Mouse (Mus musculus) spleen, postnatal 10 days (tissue): ENCODE measurements around the gene Dcbld2.

Source experiments
- DNase-seq, 2 experiments: peaks; one replicate each; pipeline ENCODE4 v3.0.0; 2021 to 2022; ENCODE audit warnings: low spot score in 2 of 2

Dcbld2 gene

DNA sequence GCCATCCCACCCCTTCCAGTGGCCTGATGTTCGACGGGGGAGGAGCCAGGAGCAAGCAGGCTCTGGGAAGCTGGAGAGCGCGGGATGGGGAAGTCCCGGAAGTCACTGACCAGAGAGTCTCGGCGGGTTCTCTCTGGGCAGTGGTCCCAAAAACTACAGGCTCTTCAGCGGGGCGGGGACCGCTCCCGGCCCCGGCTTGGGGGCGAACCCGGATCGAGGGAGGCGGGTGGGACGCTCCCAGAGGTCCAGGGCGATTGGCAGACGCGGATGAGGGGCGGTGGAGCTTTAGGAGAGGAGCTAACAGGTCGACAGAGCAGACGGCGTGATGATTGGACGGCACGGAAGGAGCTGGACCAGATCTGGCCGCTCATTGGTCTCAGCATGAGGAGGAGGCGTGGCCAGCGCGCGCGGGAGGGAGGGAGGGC, at the start of gene Dcbld2:
Gene Dcbld2, plus strand, starts transcription at position 382 of the 425 bp plus-strand sequence.
- peak; percentile 79 to 95 for DNase-seq

DNA sequence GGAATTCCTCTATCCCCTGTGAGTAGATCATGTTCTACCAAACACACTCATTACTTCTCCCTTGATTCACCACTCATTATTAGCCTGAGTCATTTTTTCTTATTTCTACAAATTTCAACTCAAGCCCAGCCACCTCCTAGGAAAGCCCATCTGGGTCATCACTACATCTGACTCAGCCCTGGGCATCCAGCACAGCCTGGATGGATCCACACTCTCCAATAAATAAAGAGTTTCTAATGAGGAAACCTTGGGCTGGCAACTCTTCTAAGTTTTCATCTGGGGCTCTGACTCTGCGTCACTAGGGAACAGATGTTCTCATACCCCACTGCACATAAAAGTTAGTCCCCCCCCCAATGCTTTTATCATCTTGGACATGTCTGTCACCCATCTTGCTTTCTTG, 31.1 kb upstream of the Dcbld2 start:
- no peak for DNase-seq

GRCm38 (mm10) chr16:58377756-58378503, 30.3 kb upstream of the Dcbld2 start:
- no peak for DNase-seq

DNA sequence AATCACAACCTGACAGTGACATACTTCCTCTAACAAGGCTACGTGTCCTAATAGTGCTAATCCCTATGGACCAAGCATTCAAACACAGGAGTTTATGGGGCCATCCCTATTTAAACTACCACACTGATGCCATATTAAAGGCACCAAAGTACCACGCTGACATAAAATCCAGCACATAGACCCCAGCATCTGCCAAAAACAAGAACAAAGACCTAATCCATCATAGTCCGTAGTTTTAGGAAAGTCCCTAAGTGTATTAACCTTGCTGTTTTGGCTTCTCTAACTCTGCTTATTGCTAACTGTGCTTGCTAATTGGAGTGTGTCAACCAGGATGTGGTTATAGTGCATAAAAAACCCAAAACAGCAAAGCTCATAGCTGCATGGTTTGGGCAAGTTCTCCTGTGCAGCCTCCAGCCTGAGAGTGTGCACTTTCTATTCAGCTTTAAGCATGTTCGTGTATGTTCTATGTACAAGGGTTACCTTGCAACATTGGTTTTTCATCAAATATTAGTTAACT, 21.9 kb upstream of the Dcbld2 start:
- no peak for DNase-seq

DNA sequence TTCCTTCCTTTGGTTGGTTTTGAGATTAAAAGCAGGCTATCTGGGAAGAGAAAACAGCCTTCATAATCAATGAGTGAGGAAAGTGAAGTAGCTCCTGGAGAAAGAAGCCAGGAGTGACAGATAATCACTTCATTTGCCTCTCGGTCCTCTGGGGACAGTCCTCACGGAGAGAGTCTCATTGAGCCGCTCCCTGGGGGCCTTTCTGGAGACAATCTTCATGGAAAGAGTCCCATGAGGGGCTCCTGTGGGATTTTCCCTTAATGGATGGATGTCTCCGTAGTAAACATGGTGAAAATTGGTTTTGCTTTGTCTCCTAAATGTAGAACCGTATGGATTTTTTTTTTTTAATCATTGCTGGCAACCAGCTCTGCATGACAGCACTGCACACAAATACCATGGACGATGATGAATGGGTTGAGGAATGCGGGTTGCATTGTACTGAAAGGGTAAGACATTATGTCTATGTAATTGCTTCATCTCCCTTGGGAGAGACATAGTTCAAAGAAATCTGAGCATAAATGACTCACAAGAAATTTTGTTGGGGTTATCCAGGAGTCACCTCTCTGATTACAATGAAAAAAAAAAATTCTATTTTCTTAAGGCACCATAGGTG, 19.0 kb upstream of the Dcbld2 start:
- DNase-seq: no peak

DNA sequence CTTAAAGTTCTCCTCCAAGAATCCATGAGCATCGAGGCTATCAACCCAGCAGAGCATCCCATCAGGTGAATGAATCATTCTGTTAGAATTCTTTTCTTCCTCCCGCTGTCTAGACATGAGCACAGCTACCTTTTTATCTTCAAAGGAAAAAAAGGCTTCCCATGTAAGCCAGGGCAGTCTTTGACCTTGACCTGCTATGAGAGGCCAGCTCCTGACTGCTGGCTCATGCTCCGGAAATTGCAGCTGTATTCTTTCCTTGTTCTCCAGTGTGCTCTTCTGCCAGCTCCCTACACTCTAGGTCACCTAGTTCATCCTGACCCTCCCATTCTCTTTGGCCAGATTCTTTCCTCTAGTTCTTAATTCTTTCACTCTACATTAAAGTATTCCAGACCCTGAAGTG, 15.2 kb upstream of the Dcbld2 start:
- no peak for DNase-seq

GRCm38 (mm10) chr16:58394156-58394555, 14.1 kb upstream of the Dcbld2 start:
- DNase-seq: no peak

DNA sequence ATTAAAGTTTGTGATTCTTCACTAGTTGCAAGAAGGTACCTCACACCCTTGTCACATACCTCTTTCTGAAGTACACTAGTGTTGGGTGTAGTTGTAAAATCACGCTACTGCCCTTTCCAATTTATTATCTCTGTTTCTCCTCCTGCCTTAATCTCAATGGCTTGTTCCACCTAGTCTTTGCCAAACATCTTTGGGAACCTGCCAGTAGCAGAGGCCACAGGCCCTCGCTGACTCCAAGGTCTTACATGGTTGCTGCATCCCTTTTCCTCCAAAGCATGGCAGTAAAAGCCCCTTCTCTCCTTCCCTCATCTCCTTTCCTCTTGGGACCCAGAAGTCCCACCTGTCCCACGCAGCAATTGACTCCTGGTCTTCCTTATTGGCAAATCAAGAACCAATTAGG, 9.6 kb upstream of the Dcbld2 start:
- no peak for DNase-seq

DNA sequence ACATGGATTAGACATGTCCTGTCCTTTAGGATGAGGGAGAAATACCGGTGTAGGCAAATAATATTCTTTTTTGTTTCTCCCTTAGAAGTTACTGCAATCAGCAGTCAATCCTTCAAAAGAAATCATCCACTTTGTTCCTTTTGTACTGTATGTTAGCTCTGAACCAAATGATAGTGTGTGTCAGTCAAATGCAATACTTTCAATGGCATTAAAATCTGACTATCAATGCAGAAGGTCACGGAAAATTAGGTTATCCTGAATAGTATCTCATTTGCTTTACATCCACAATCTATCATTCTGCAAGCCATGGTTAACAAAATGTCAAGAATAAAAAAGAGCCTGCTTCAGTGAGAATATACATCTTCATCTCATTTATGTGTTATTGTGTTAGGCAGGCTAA, 7.2 kb upstream of the Dcbld2 start:
- DNase-seq: no peak

GRCm38 (mm10) chr16:58404665-58405064, 3.6 kb upstream of the Dcbld2 start:
- no peak for DNase-seq

- DNase-seq: no peak
Measured at GRCm38 (mm10) chr16:58405271-58405670, 3.0 kb upstream of the Dcbld2 start.

DNA sequence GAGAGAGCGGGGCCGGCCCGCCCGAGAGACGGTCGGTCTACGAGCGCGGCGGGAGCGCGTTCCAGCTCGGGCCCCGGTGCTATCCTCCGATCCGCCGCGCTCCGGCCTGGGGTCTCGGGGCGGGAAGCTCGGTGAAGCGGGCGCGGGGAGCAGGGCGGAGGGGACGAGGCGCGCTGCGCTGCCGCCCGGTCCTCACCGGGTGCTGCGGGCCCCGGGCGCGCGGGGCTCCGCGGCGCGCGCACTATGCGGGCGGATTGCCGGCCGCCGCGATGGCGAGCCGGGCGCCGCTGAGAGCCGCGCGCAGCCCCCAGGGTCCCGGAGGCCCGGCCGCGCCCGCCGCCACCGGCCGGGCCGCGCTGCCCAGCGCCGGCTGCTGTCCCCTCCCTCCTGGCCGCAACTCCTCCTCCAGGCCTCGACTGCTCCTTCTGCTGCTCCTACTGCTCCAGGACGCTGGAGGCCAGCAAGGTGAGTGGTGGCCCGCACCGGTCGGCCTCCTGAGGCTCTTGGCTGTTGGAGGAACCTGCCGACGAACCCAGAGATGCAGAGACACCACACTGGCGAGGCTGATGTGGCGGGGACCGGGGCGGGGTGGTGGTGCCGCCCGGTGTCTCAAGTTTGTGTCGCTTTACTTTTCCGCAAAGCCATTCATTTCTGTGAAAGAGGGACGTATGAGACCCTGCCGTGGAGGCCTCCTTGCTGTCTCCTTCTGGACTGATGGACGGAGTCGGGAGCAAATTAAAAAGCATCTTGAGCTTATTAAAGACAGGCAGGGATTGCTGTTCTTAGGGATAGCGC, 441 bp downstream of the Dcbld2 start:
- DNase-seq: peak in 1 of 2 experiments; percentile 48

GRCm38 (mm10) chr16:58409825-58410224, 1.6 kb downstream of the Dcbld2 start:
- DNase-seq: no peak

DNA sequence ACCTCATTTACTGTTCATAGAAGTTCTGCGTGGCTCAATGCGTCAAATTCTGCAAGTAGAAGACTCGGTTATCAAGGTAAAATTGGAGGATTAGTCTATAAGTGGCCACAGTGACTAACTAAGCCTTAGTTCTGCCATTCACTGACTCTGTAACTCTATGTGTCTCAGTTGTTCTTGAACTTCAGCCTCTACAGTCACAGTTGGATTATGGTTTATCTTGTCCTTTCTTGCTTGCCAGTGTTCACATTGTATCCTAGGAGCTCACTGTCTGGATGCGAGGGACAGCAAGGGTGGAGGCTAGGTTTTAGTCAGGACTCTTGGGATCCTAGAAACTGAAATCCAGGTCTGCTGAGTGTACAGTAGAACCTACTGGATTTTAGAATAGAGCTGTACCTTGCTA, 6.6 kb downstream of the Dcbld2 start:
- DNase-seq: no peak

DNA sequence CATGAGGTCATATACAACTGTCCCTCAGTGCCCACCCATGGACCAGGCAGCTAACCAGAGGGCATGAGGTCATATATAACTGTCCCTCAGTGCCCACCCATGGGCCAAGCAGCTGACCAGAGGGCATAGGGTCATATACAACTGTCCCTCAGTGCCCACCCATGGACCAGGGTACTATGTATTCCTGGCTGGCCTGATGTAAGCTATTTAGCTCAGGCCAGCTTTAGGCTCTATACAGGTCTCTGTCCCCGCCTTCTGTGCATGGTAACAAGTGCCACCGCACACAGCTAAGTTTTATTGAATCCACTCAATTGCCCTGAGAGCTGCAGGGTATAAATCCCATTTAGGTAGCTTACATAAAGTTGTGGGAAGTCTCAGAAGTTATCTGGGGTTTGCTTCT, 7.3 kb downstream of the Dcbld2 start:
- no peak for DNase-seq

GRCm38 (mm10) chr16:58421696-58422354, 13.6 kb downstream of the Dcbld2 start:
- no peak for DNase-seq

DNA sequence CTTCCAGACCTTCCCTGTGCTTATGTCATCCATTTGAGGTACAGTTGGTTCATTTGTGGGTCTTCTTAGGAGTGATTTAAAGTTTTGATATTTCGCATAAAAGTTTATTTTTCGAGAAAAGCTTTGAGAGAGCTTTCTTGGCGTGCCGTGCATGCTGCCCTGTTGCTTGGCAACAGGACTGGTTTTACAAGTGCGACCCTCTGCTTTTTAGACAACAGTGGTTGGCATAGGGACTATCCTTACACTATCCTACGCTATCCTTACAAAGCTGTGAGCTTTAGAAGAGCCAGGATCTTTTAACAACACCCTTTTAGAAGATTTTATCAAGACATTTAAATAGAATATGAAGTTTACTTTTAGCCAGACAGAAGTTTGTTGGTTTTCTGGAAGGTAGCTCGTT, 22.0 kb downstream of the Dcbld2 start:
- DNase-seq: no peak

GRCm38 (mm10) chr16:58432384-58432783, 24.1 kb downstream of the Dcbld2 start:
- no peak for DNase-seq

DNA sequence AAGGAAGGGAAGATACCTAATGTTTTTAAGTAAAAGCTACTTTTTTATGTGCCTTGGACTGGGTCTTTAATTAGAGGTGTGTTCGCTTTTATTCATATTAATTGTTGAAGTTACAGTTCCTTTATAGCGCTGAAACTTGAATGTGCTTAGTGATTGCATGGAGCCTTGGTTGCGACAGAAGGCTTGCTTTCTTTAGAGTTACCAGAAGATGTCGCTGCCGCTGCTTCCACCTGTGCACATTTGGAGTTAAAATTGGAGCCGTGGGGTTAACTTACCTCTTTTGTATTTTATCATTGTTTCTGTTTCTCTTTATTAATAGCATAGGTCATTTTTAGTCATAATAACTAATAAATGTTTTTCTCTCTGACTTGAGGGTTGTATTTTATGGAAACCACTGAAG, 36.5 kb downstream of the Dcbld2 start:
- no peak for DNase-seq

DNA sequence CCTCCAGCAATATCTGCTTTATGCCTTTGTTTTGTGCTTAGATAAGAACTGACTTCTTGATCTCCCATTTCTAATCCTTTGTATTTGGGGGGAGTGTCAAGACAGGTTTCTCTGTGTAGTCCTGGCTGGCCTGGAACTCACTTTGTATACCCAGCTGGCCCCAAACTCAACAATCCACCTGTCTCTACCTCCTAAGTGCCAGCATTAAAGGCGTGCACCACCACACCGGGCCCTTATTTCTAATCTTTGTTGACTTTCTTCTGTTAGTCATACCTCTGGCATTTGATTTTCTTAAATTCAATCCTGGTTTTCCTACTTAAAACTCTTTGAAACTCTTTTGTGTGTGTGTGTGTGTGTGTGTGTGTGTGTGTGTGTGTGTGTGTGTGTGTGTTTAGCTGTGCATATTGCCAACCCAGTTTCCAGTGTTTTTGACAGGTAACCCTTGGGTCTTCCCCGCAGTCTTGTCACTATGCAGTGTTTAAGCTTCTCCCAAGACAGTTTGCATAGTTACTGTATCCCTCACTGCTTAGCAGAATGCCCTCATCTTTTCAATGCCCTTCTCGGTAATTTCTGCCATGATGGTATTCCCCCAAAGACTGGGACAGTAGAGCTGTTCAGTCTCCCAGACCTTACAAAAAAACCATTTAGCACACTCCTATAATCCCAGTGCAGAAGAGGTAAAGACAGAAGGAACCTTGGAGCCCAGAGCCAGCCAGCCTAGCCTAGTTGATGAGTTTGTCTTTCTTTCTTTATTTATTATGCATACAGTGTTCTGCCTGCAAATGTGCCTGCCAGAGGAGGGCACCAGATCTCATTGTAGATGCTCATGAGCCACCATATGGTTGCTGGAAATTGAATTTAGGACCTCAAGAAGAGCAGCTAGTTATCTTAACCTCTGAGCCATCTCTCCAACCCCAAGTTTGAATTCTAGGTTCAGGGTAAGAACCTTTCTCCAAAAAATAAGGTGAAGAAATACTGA, 38.3 kb downstream of the Dcbld2 start:
- DNase-seq: no peak

DNA sequence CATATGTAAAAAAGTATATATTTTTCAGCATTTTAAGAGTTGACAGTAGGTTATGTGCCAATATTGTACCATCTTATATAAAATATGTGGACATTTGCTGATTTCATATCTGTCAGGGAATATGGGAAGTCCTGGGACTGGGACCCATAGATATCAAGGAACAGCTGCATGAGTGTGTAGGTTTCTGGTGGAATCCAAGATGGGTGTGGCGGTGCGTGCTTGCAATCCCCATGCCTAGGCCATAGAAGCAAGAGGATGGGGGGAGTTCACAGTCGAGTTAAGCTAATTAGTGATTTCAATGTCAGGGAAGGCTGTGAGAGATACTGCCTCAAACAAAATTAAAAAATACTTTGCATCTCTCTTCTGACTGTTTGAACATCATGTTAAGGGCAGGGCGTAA, 40.8 kb downstream of the Dcbld2 start:
- DNase-seq: no peak
